Comparison of ENCODE assay signal across 9 mouse cellular contexts in genomic region chr6:84736942-84737341, GRCm38 (mm10).
A peak's percentile ranks its signal among the peaks of the same experiment; 100 is the strongest.
DNase-seq lines count a peak whose midpoint lies in the region; ATAC-seq lines count a peak whose summit lies in the region.
"Had no signal": no experiment of that assay in that cellular context is flagged by ENCODE, and none has a peak within 500 bp of the region (broad histone marks: within the 10 kb centered on the region; RNA-seq: fewer than 3 reads in every experiment).

No protein-coding gene starts in this region.

- H3K9me3 ChIP-seq in limb, embryonic 10.5 days (replicated peaks), result no peaks in the 10 kb centered on the region
- H3K9me3 ChIP-seq in forebrain, embryonic 16.5 days (ENCODE audit: control insufficient read depth, low read length), result no peaks in the 10 kb centered on the region
- H3K9me3 ChIP-seq: liver, embryonic 13.5 days had no signal

- peaks cover 8% of the 10 kb centered on the region for H3K4me1 ChIP-seq in limb, embryonic 10.5 days
- no peaks in the 10 kb centered on the region for H3K4me1 ChIP-seq in forebrain, embryonic 16.5 days (replicated peaks; ENCODE audit: control insufficient read depth, insufficient read depth, low read length)
- H3K4me1 ChIP-seq: liver, embryonic 13.5 days had no signal

- no peaks in the 10 kb centered on the region for H3K36me3 ChIP-seq in limb, embryonic 10.5 days
- no peaks in the 10 kb centered on the region for H3K36me3 ChIP-seq in forebrain, embryonic 16.5 days (ENCODE audit: control insufficient read depth, insufficient read depth)
- H3K36me3 ChIP-seq: liver, embryonic 13.5 days had no signal

- 57% methylated on average over 3 of the region's 3 CpGs for WGBS in limb, embryonic 10.5 days
- 71% methylated on average over 3 of the region's 3 CpGs for WGBS in forebrain, embryonic 16.5 days

- H3K9ac ChIP-seq in forebrain, embryonic 16.5 days (replicated peaks; ENCODE audit: low read depth, low read length), result no peak overlapping the region
- H3K9ac ChIP-seq: liver, embryonic 13.5 days had no signal

- H3K27ac ChIP-seq in limb, embryonic 10.5 days, result no peak overlapping the region
- no peak overlapping the region for H3K27ac ChIP-seq in forebrain, embryonic 16.5 days (ENCODE audit: low read length)
- H3K27ac ChIP-seq: liver, embryonic 13.5 days had no signal

- no peaks in the 10 kb centered on the region for H3K27me3 ChIP-seq in limb, embryonic 10.5 days (ENCODE audit: low read depth, poor library complexity, severe bottlenecking)
- H3K27me3 ChIP-seq in forebrain, embryonic 16.5 days (replicated peaks; ENCODE audit: control insufficient read depth, insufficient read depth, low read length), result no peaks in the 10 kb centered on the region
- H3K27me3 ChIP-seq: liver, embryonic 13.5 days had no signal

- DNase-seq in left cerebral cortex, adult 18-20 months (ENCODE audit: low spot score in 2 of 2), result peak; percentile 36 to 59
- DNase-seq in left cerebral cortex, adult 11 months (ENCODE audit: low spot score), result no peak
- DNase-seq in Muller cell, postnatal 12 days (ENCODE audit: inconsistent ontology term), result peak; percentile 5
- DNase-seq in c-Kit-positive CD71-positive TER-119-positive erythroid progenitor cells, embryonic 14.5 days (ENCODE audit: low spot score), result peak; percentile 8
- DNase-seq in heart, postnatal 10 days, result peak; percentile 21 to 43
- peak; percentile 49 for DNase-seq in limb, embryonic 10.5 days (ENCODE audit: low spot score)
- peak; percentile 7 to 57 for DNase-seq in spleen, postnatal 10 days (ENCODE audit: low spot score in 2 of 2)
- DNase-seq: liver, embryonic 13.5 days had no signal

- H3K4me3 ChIP-seq in limb, embryonic 10.5 days, result no peak overlapping the region
- H3K4me3 ChIP-seq in forebrain, embryonic 16.5 days (replicated peaks; ENCODE audit: low read length), result no peak overlapping the region
- H3K4me3 ChIP-seq: liver, embryonic 13.5 days had no signal

- no peak overlapping the region for H3K4me2 ChIP-seq in forebrain, embryonic 16.5 days (ENCODE audit: low read length)
- H3K4me2 ChIP-seq: liver, embryonic 13.5 days had no signal

- intact Hi-C loops in heart, postnatal 10 days (cut with DNase I), result no loop called here

- ATAC-seq in forebrain, embryonic 16.5 days, result no peak
